Mouse (Mus musculus): ENCODE data around the gene Rnd2.

- no peak for TF ChIP-seq USF1 (IDR thresholded peaks at IDR 0.05; ENCODE audit: low read depth)
- no peak for TF ChIP-seq FOSL1 (IDR thresholded peaks at IDR 0.05; ENCODE audit: insufficient read depth, low read length, poor library complexity, severe bottlenecking)
Observed at GRCm38 (mm10) chr11:101442760-101443159, 22.0 kb upstream of the Rnd2 start.
